15 mouse cellular contexts compared by ENCODE assay signal in genomic region chr7:142595412-142595811, GRCm38 (mm10).
"Had no signal": no experiment of that assay in that cellular context is flagged by ENCODE, and none has a peak within 500 bp of the region (broad histone marks: within the 10 kb centered on the region; RNA-seq: fewer than 3 reads in every experiment).

No protein-coding gene starts in this region.

- H3K4me1 ChIP-seq: liver, embryonic 12.5 days; neural tube, embryonic 13.5 days had no signal

- H3K4me3 ChIP-seq: layer of hippocampus, adult 2 months; limb, embryonic 15.5 days; liver, embryonic 12.5 days; midbrain, embryonic 12.5 days; neural tube, embryonic 13.5 days had no signal

- ATAC-seq: intestine, postnatal 0 days; liver, embryonic 12.5 days; midbrain, embryonic 16.5 days had no signal

- H3K36me3 ChIP-seq: limb, embryonic 15.5 days; liver, embryonic 12.5 days; midbrain, embryonic 12.5 days; neural tube, embryonic 13.5 days had no signal

- H3K9me3 ChIP-seq: limb, embryonic 15.5 days; liver, embryonic 12.5 days; midbrain, embryonic 12.5 days; neural tube, embryonic 13.5 days had no signal

- H3K4me2 ChIP-seq: limb, embryonic 15.5 days; liver, embryonic 12.5 days; lung, embryonic 14.5 days; midbrain, embryonic 12.5 days; neural tube, embryonic 13.5 days had no signal

- H3K27ac ChIP-seq: layer of hippocampus, adult 2 months; liver, embryonic 12.5 days; midbrain, embryonic 12.5 days; neural tube, embryonic 13.5 days had no signal

- H3K9ac ChIP-seq: limb, embryonic 15.5 days; liver, embryonic 12.5 days; lung, embryonic 14.5 days; midbrain, embryonic 12.5 days; neural tube, embryonic 13.5 days had no signal

- DNase-seq: kidney, adult 9 months; kidney, postnatal 10 days; kidney, postnatal 4 days; lung, embryonic 14.5 days; lung, postnatal 10 days; lung, postnatal 4 days; right cerebral cortex, postnatal 14 days; thymus, postnatal 36 days had no signal

- H3K27me3 ChIP-seq: limb, embryonic 15.5 days; midbrain, embryonic 12.5 days; neural tube, embryonic 13.5 days had no signal
